Mouse (Mus musculus): ENCODE measurements around the gene Asb1. TPM values are rescaled to one million over a fixed set of nuclear protein-coding genes. Genes with fewer than 3 reads are reported as not detected.

Asb1 gene
- polyA plus RNA-seq, 1 experiment = not detected

DNA sequence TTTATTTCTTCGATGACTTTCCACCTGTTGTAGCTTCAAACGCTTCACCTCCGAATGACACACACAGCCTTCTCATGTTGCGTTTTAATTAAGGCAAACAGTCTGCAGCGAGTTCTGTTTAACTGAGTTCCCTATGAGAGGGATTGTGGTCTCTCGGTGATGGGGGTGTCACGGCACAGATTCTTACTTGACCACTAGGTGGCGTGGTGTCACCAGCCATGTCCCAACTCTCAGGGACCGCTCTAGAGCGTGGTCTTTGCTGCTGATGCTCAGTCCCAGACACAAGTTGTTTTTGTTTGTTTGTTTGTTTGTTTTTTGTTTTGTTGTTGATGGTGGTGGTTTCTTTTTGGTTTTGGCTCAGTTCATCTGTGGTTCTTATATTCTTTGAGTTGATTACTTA is 16.6 kb upstream of the Asb1 start:
- TF ChIP-seq CTCF (IDR thresholded peaks at IDR 0.05; ENCODE audit: insufficient read depth, low read depth, low read length) = peak; percentile 75; the same call in 1 of the 2 replicates
- TF ChIP-seq POLR2A (IDR thresholded peaks at IDR 0.05; ENCODE audit: insufficient read depth, low read depth, low read length) = no peak
- Histone ChIP-seq H3K4me1 (ENCODE audit: control insufficient read depth, insufficient read depth, low read length) (no peaks in the 10 kb centered on the region), H3K27ac (ENCODE audit: insufficient read depth, low read depth, low read length) (no peak overlapping the region), H3K4me3 (ENCODE audit: insufficient read depth, low read depth, low read length) (no peak overlapping the region)
- 17% methylated on average over 10 of the region's 10 CpGs for WGBS

DNA sequence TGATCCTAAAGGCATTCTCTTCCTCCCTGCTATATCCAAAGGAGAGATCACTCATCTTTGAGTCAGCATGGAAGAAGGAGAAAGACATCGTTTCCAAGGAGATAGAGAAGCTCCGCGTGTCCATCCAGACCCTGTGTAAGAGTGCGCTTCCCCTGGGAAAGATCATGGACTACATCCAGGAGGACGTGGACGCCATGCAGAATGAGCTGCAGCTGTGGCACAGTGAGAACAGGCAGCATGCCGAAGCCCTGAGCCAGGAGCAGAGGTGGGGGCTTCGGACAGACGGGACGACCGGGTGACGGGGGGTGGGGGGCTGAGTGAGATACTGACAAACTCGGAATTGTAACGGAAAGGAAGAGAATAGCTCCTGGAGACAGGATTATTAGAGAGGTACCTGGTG is 14.5 kb upstream of the Asb1 start:
- no peak for TF ChIP-seq CTCF (IDR thresholded peaks at IDR 0.05; ENCODE audit: insufficient read depth, low read depth, low read length)
- no peak for TF ChIP-seq POLR2A (IDR thresholded peaks at IDR 0.05; ENCODE audit: insufficient read depth, low read depth, low read length)
- no peak overlapping the region for H3K27ac ChIP-seq (ENCODE audit: insufficient read depth, low read depth, low read length)
- no peaks in the 10 kb centered on the region for H3K4me1 ChIP-seq (ENCODE audit: control insufficient read depth, insufficient read depth, low read length)
- 79% methylated on average over 14 of the region's 14 CpGs for WGBS
- no peak overlapping the region for H3K4me3 ChIP-seq (ENCODE audit: insufficient read depth, low read depth, low read length)

DNA sequence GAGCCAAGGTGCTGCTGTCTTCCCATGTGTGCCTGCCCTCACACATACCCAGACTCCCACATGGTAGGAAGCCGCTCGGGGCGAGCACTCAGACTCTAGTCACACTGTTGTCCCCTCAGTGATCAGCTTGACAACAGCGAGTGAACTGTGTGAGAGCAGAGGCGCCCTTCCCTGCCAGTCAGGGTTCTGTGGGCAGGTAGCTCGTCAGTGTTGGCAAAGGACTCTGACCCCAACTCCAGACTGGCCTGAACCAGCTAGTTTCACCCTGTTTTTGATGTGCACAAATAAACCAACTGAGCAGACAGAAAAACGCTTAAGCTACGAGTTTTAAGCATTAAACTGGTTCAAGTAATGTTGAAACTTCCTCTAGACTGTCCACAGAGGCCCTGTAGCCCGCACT is 10.2 kb upstream of the Asb1 start:
- no peak for TF ChIP-seq CTCF (IDR thresholded peaks at IDR 0.05; ENCODE audit: insufficient read depth, low read depth, low read length)
- TF ChIP-seq POLR2A (IDR thresholded peaks at IDR 0.05; ENCODE audit: insufficient read depth, low read depth, low read length) = no peak
- no peaks in the 10 kb centered on the region for H3K4me1 ChIP-seq (ENCODE audit: control insufficient read depth, insufficient read depth, low read length)
- no peak overlapping the region for H3K4me3 ChIP-seq (ENCODE audit: insufficient read depth, low read depth, low read length)
- 92% methylated on average over 9 of the region's 9 CpGs for WGBS
- no peak overlapping the region for H3K27ac ChIP-seq (ENCODE audit: insufficient read depth, low read depth, low read length)

DNA sequence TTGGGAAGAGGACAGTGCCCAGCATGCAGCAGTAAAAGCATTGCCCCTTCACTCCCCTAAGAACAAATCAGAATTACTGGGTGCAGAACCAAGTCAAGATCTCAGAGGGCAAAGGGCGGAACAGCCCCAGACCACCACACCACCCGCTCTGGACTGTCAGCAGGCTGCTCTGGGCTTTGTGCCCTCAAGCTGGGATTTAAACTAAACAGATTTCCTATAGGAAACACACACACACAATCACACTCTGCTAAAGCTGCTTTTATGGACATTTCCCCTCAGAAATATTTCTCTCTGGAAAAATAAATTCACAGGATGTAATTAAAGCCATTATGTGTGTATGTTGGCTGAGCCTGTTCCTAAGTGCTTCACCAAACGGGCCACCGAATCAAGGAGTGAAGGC is 8.1 kb upstream of the Asb1 start:
- 77% methylated on average over 4 of the region's 4 CpGs for WGBS
- Histone ChIP-seq H3K27ac (ENCODE audit: insufficient read depth, low read depth, low read length) (no peak overlapping the region), H3K4me1 (ENCODE audit: control insufficient read depth, insufficient read depth, low read length) (no peaks in the 10 kb centered on the region), H3K4me3 (ENCODE audit: insufficient read depth, low read depth, low read length) (no peak overlapping the region)
- TF ChIP-seq POLR2A (IDR thresholded peaks at IDR 0.05; ENCODE audit: insufficient read depth, low read depth, low read length) (no peak), CTCF (IDR thresholded peaks at IDR 0.05; ENCODE audit: insufficient read depth, low read depth, low read length) (no peak)

DNA sequence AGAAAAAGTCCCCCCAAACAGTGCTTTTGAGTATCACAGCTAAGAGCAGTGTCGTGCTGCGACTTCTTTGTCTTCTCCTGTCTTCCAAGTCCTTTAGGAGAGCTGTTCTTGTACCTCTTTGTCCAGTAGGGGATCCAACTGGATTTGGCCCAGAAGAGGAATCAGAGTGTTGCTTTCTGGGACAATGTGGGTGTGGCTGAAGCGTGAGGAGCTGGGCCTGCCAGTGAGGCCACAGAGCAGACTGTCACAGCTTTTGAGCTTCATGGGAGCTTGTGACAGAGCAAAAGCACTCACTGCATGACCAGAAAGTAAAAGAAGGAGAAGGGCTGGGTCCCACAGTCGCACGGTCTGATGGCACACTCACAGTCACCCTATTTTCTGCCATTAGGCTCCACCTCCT is 7.5 kb upstream of the Asb1 start:
- TF ChIP-seq POLR2A (IDR thresholded peaks at IDR 0.05; ENCODE audit: insufficient read depth, low read depth, low read length) (no peak), CTCF (IDR thresholded peaks at IDR 0.05; ENCODE audit: insufficient read depth, low read depth, low read length) (no peak)
- WGBS = 84% methylated on average over 5 of the region's 5 CpGs
- Histone ChIP-seq H3K4me1 (ENCODE audit: control insufficient read depth, insufficient read depth, low read length) (no peaks in the 10 kb centered on the region), H3K4me3 (ENCODE audit: insufficient read depth, low read depth, low read length) (no peak overlapping the region), H3K27ac (ENCODE audit: insufficient read depth, low read depth, low read length) (no peak overlapping the region)

DNA sequence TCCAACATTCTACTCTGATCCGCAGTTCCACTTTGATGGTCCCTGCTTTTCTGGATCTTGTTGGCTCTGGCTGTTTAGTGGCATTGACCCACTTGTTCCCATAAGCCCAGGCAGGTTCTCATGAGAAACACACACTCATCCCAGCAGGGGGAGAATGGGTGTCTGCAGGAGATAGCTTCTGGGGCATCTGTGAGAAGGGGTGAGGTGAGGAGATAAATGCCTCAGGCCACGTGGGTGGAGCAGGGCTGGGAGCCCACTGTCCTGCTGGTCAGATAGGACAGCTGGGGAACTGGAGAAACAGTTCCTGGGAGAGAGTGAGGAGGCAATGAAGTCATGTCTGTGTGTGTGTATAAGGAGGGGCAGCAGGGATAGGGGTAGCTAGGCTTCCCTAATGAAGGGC is 6.9 kb upstream of the Asb1 start:
- H3K27ac ChIP-seq (ENCODE audit: insufficient read depth, low read depth, low read length) = no peak overlapping the region
- no peaks in the 10 kb centered on the region for H3K4me1 ChIP-seq (ENCODE audit: control insufficient read depth, insufficient read depth, low read length)
- no peak overlapping the region for H3K4me3 ChIP-seq (ENCODE audit: insufficient read depth, low read depth, low read length)
- 66% methylated on average over 2 of the region's 2 CpGs for WGBS
- no peak for TF ChIP-seq CTCF (IDR thresholded peaks at IDR 0.05; ENCODE audit: insufficient read depth, low read depth, low read length)
- TF ChIP-seq POLR2A (IDR thresholded peaks at IDR 0.05; ENCODE audit: insufficient read depth, low read depth, low read length) = no peak

DNA sequence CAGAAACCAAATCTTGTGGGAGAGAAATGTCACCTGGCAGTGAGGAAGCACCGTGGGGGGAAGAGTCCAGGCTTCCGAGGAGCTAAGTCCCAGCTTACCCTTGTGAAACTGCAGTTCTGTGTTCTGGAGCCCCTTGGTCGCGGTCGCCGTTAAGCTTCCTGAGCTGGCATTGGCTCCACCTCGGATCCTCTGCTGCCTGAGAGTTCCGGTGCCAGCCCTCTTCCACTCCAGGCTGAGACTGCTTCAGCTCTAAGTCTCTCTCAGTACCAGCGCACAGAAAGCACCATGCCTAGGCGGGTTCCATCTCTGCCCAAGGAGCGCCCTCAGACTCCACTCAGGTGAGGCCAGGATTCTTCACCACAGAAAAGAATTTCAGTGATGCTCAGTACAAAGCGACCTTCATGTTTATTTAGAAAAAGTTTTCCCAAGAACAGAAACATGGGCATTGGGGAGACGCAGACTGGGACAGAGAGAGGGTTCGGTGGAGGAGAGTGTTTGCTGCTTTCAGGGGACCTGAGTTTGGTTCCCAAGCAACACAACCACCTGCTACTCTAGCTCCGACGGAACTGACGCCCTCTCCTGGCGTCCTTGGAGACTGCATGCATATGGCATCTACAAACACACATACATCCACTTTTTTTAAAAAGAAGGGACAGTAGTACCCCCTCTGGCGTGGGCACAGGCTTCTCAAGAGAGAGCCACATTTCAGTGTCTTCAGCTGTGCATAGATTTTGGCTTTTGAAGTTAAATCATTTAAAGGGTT is 6.2 kb upstream of the Asb1 start:
- no peak overlapping the region for H3K27ac ChIP-seq (ENCODE audit: insufficient read depth, low read depth, low read length)
- 81% methylated on average over 19 of the region's 19 CpGs for WGBS
- no peak for TF ChIP-seq CTCF (IDR thresholded peaks at IDR 0.05; ENCODE audit: insufficient read depth, low read depth, low read length)
- TF ChIP-seq POLR2A (IDR thresholded peaks at IDR 0.05; ENCODE audit: insufficient read depth, low read depth, low read length) = no peak
- no peak overlapping the region for H3K4me3 ChIP-seq (ENCODE audit: insufficient read depth, low read depth, low read length)
- H3K4me1 ChIP-seq (ENCODE audit: control insufficient read depth, insufficient read depth, low read length) = no peaks in the 10 kb centered on the region

DNA sequence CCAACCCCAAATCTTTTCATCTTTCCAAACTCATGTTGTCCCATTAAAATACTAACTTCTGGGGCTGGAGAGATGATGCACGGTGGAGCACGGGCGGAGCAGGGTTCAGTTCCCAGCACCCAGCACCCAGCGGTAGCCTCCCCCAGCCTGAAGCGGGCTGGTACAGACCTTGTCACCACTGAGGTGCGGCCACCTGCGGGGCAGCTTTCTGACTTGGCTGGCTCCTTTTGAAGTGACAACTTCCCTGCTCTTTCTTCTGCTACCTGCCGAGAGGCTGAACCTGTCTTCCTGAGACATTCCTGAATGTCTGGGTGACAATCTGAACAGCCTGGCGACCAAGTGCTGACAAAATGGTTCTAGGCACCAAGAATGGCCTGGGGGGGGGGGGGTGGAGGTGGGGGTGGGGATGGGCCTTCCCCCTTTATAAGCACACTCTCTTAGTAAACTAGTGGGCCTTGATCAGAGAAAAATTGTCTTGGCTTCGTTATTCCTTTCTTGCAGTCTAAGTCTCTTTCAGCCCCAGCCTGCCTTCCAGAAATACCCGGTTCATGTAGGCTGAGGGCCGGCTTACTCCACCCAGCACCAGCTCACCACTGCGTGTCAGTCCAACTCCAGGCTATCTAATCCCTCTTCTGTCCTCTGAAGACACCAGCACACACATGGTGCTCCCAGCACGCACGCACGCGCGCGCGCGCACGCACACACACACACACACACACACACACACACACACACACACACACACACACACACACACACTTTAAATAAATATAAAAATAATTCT is 2.4 kb upstream of the Asb1 start:
- H3K27ac ChIP-seq (ENCODE audit: insufficient read depth, low read depth, low read length) = no peak overlapping the region
- 44% methylated on average over 22 of the region's 22 CpGs for WGBS
- H3K4me1 ChIP-seq (ENCODE audit: control insufficient read depth, insufficient read depth, low read length) = peaks cover 10% of the 10 kb centered on the region
- TF ChIP-seq CTCF (IDR thresholded peaks at IDR 0.05; ENCODE audit: insufficient read depth, low read depth, low read length) (no peak), POLR2A (IDR thresholded peaks at IDR 0.05; ENCODE audit: insufficient read depth, low read depth, low read length) (no peak)
- no peak overlapping the region for H3K4me3 ChIP-seq (ENCODE audit: insufficient read depth, low read depth, low read length)

DNA sequence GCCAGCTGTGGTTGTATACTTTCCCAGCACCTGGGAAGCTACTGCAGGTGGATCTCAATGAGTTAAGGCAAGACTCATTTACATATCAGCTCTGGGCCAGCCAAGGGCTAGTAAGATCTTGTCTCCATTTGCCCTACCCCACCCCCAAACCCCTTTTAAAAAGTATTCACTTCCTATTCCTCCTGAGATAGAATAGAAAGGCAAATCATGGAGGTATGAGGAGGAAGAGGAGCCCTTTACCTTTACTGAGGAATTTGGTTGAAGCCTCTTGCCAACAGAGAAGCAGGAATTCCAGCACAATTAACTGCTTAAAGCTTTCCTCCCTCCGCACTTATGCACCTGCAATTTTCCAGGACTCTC is 1.8 kb upstream of the Asb1 start:
- 58% methylated on average over 1 of the region's 1 CpGs for WGBS
- Histone ChIP-seq H3K27ac (ENCODE audit: insufficient read depth, low read depth, low read length) (no peak overlapping the region), H3K4me1 (ENCODE audit: control insufficient read depth, insufficient read depth, low read length) (peaks cover 10% of the 10 kb centered on the region), H3K4me3 (ENCODE audit: insufficient read depth, low read depth, low read length) (no peak overlapping the region)
- TF ChIP-seq POLR2A (IDR thresholded peaks at IDR 0.05; ENCODE audit: insufficient read depth, low read depth, low read length) = no peak
- TF ChIP-seq CTCF (IDR thresholded peaks at IDR 0.05; ENCODE audit: insufficient read depth, low read depth, low read length) = no peak

Measured in olfactory bulb, adult 2 months (tissue).